Mouse (Mus musculus): ENCODE results near the gene Frrs1. TPM values are rescaled to one million over a fixed set of nuclear protein-coding genes. Genes with fewer than 3 reads are reported as not detected.

Gene Frrs1
- polyA plus RNA-seq, 1 experiment from 2014 or later = 7.5 TPM

- H3K4me3 ChIP-seq (ENCODE audit: low read length) = no peak overlapping the region
- no peak overlapping the region for H3K9ac ChIP-seq (ENCODE audit: low read length)
- 80% methylated on average over 10 of the region's 10 CpGs for WGBS
- H3K36me3 ChIP-seq (ENCODE audit: control insufficient read depth, insufficient read depth, low read length) = no peaks in the 10 kb centered on the region
- no peak overlapping the region for H3K27ac ChIP-seq (ENCODE audit: low read length)
- no peaks in the 10 kb centered on the region for H3K27me3 ChIP-seq (ENCODE audit: control insufficient read depth, insufficient read depth, low read depth, low read length)
- H3K9me3 ChIP-seq (ENCODE audit: control insufficient read depth, low read length) = no peaks in the 10 kb centered on the region
- H3K4me2 ChIP-seq (ENCODE audit: low read depth, low read length) = no peak overlapping the region
- no peak for ATAC-seq (ENCODE audit: low read depth)
- H3K4me1 ChIP-seq (replicated peaks; ENCODE audit: control insufficient read depth, insufficient read depth, low read length) = no peaks in the 10 kb centered on the region
Observed at GRCm38 (mm10) chr3:116844880-116845579, 14.2 kb upstream of the Frrs1 start.

- Histone ChIP-seq H3K9ac (ENCODE audit: low read length) (no peak overlapping the region), H3K36me3 (ENCODE audit: control insufficient read depth, insufficient read depth, low read length) (no peaks in the 10 kb centered on the region), H3K27me3 (ENCODE audit: control insufficient read depth, insufficient read depth, low read depth, low read length) (no peaks in the 10 kb centered on the region), H3K9me3 (ENCODE audit: control insufficient read depth, low read length) (no peaks in the 10 kb centered on the region), H3K4me1 (replicated peaks; ENCODE audit: control insufficient read depth, insufficient read depth, low read length) (no peaks in the 10 kb centered on the region), H3K4me2 (ENCODE audit: low read depth, low read length) (no peak overlapping the region), H3K27ac (ENCODE audit: low read length) (no peak overlapping the region), H3K4me3 (ENCODE audit: low read length) (no peak overlapping the region)
- no peak for ATAC-seq (ENCODE audit: low read depth)
- WGBS = 39% methylated on average over 4 of the region's 4 CpGs
Observed at GRCm38 (mm10) chr3:116846084-116846483, 13.2 kb upstream of the Frrs1 start.

GRCm38 (mm10) chr3:116848099-116848498, 11.2 kb upstream of the Frrs1 start:
- Histone ChIP-seq H3K4me2 (ENCODE audit: low read depth, low read length) (no peak overlapping the region), H3K4me1 (replicated peaks; ENCODE audit: control insufficient read depth, insufficient read depth, low read length) (no peaks in the 10 kb centered on the region), H3K9me3 (ENCODE audit: control insufficient read depth, low read length) (no peaks in the 10 kb centered on the region), H3K36me3 (ENCODE audit: control insufficient read depth, insufficient read depth, low read length) (no peaks in the 10 kb centered on the region), H3K27ac (ENCODE audit: low read length) (no peak overlapping the region), H3K4me3 (ENCODE audit: low read length) (no peak overlapping the region), H3K9ac (ENCODE audit: low read length) (no peak overlapping the region), H3K27me3 (ENCODE audit: control insufficient read depth, insufficient read depth, low read depth, low read length) (no peaks in the 10 kb centered on the region)
- WGBS = 74% methylated on average over 1 of the region's 1 CpGs
- ATAC-seq (ENCODE audit: low read depth) = no peak

GRCm38 (mm10) chr3:116848936-116849335, 10.3 kb upstream of the Frrs1 start:
- ATAC-seq (ENCODE audit: low read depth) = no peak
- no peak overlapping the region for H3K9ac ChIP-seq (ENCODE audit: low read length)
- no peak overlapping the region for H3K4me2 ChIP-seq (ENCODE audit: low read depth, low read length)
- H3K27ac ChIP-seq (ENCODE audit: low read length) = no peak overlapping the region
- H3K36me3 ChIP-seq (ENCODE audit: control insufficient read depth, insufficient read depth, low read length) = no peaks in the 10 kb centered on the region
- WGBS = 71% methylated on average over 4 of the region's 4 CpGs
- no peaks in the 10 kb centered on the region for H3K9me3 ChIP-seq (ENCODE audit: control insufficient read depth, low read length)
- no peaks in the 10 kb centered on the region for H3K4me1 ChIP-seq (replicated peaks; ENCODE audit: control insufficient read depth, insufficient read depth, low read length)
- H3K4me3 ChIP-seq (ENCODE audit: low read length) = no peak overlapping the region
- no peaks in the 10 kb centered on the region for H3K27me3 ChIP-seq (ENCODE audit: control insufficient read depth, insufficient read depth, low read depth, low read length)

- no peaks in the 10 kb centered on the region for H3K9me3 ChIP-seq (ENCODE audit: control insufficient read depth, low read length)
- no peak overlapping the region for H3K4me3 ChIP-seq (ENCODE audit: low read length)
- H3K27me3 ChIP-seq (ENCODE audit: control insufficient read depth, insufficient read depth, low read depth, low read length) = no peaks in the 10 kb centered on the region
- no peaks in the 10 kb centered on the region for H3K4me1 ChIP-seq (replicated peaks; ENCODE audit: control insufficient read depth, insufficient read depth, low read length)
- H3K4me2 ChIP-seq (ENCODE audit: low read depth, low read length) = no peak overlapping the region
- no peak for ATAC-seq (ENCODE audit: low read depth)
- H3K27ac ChIP-seq (ENCODE audit: low read length) = no peak overlapping the region
- H3K9ac ChIP-seq (ENCODE audit: low read length) = no peak overlapping the region
- H3K36me3 ChIP-seq (ENCODE audit: control insufficient read depth, insufficient read depth, low read length) = no peaks in the 10 kb centered on the region
- WGBS = 75% methylated on average over 1 of the region's 1 CpGs
Observed at GRCm38 (mm10) chr3:116850376-116850775, 8.9 kb upstream of the Frrs1 start.

- Histone ChIP-seq H3K9me3 (ENCODE audit: control insufficient read depth, low read length) (no peaks in the 10 kb centered on the region), H3K4me2 (ENCODE audit: low read depth, low read length) (no peak overlapping the region), H3K36me3 (ENCODE audit: control insufficient read depth, insufficient read depth, low read length) (no peaks in the 10 kb centered on the region), H3K4me3 (ENCODE audit: low read length) (no peak overlapping the region), H3K4me1 (replicated peaks; ENCODE audit: control insufficient read depth, insufficient read depth, low read length) (no peaks in the 10 kb centered on the region), H3K9ac (ENCODE audit: low read length) (no peak overlapping the region), H3K27ac (ENCODE audit: low read length) (no peak overlapping the region), H3K27me3 (ENCODE audit: control insufficient read depth, insufficient read depth, low read depth, low read length) (no peaks in the 10 kb centered on the region)
- no peak for ATAC-seq (ENCODE audit: low read depth)
- 78% methylated on average over 3 of the region's 3 CpGs for WGBS
Observed at GRCm38 (mm10) chr3:116852421-116852820, 6.8 kb upstream of the Frrs1 start.

- no peaks in the 10 kb centered on the region for H3K36me3 ChIP-seq (ENCODE audit: control insufficient read depth, insufficient read depth, low read length)
- ATAC-seq (ENCODE audit: low read depth) = no peak
- no peak overlapping the region for H3K4me3 ChIP-seq (ENCODE audit: low read length)
- H3K27ac ChIP-seq (ENCODE audit: low read length) = no peak overlapping the region
- no peak overlapping the region for H3K4me2 ChIP-seq (ENCODE audit: low read depth, low read length)
- WGBS = 67% methylated on average over 6 of the region's 6 CpGs
- H3K9me3 ChIP-seq (ENCODE audit: control insufficient read depth, low read length) = no peaks in the 10 kb centered on the region
- H3K4me1 ChIP-seq (replicated peaks; ENCODE audit: control insufficient read depth, insufficient read depth, low read length) = peaks cover 5% of the 10 kb centered on the region
- no peaks in the 10 kb centered on the region for H3K27me3 ChIP-seq (ENCODE audit: control insufficient read depth, insufficient read depth, low read depth, low read length)
- H3K9ac ChIP-seq (ENCODE audit: low read length) = no peak overlapping the region
Observed at GRCm38 (mm10) chr3:116857611-116858010, 1.7 kb upstream of the Frrs1 start.

GRCm38 (mm10) chr3:116859752-116860151, 488 bp downstream of the Frrs1 start:
- no peak overlapping the region for H3K4me3 ChIP-seq (ENCODE audit: low read length)

GRCm38 (mm10) chr3:116860333-116861222, 1.3 kb downstream of the Frrs1 start:
- WGBS = 52% methylated on average over 19 of the region's 19 CpGs
- H3K4me3 ChIP-seq (ENCODE audit: low read length) = peak overlapping the region; percentile 49
- peaks cover 2% of the 10 kb centered on the region; the same call in 1 of the 2 replicates for H3K27me3 ChIP-seq (ENCODE audit: control insufficient read depth, insufficient read depth, low read depth, low read length)
- no peaks in the 10 kb centered on the region for H3K36me3 ChIP-seq (ENCODE audit: control insufficient read depth, insufficient read depth, low read length)
- peak overlapping the region; percentile 34 for H3K27ac ChIP-seq (ENCODE audit: low read length)
- H3K4me2 ChIP-seq (ENCODE audit: low read depth, low read length) = peak overlapping the region; percentile 67
- H3K9me3 ChIP-seq (ENCODE audit: control insufficient read depth, low read length) = no peaks in the 10 kb centered on the region
- peak overlapping the region; percentile 52; the same call in 1 of the 2 replicates for H3K9ac ChIP-seq (ENCODE audit: low read length)
- no peak for ATAC-seq (ENCODE audit: low read depth)
- peaks cover 5% of the 10 kb centered on the region for H3K4me1 ChIP-seq (replicated peaks; ENCODE audit: control insufficient read depth, insufficient read depth, low read length)

More at GRCm38 (mm10) chr3:116859752-116860151, 488 bp downstream of the Frrs1 start:
- WGBS = 85% methylated on average over 5 of the region's 5 CpGs
- Histone ChIP-seq H3K27me3 (ENCODE audit: control insufficient read depth, insufficient read depth, low read depth, low read length) (peaks cover 2% of the 10 kb centered on the region; the same call in 1 of the 2 replicates), H3K9me3 (ENCODE audit: control insufficient read depth, low read length) (no peaks in the 10 kb centered on the region), H3K36me3 (ENCODE audit: control insufficient read depth, insufficient read depth, low read length) (no peaks in the 10 kb centered on the region), H3K4me2 (ENCODE audit: low read depth, low read length) (no peak overlapping the region), H3K9ac (ENCODE audit: low read length) (no peak overlapping the region), H3K27ac (ENCODE audit: low read length) (no peak overlapping the region), H3K4me1 (replicated peaks; ENCODE audit: control insufficient read depth, insufficient read depth, low read length) (peaks cover 5% of the 10 kb centered on the region)
- no peak for ATAC-seq (ENCODE audit: low read depth)

Data from lung, embryonic 16.5 days (tissue).